Mouse (Mus musculus): ENCODE measurements around the gene Ap3d1.

The Ap3d1 gene

DNA sequence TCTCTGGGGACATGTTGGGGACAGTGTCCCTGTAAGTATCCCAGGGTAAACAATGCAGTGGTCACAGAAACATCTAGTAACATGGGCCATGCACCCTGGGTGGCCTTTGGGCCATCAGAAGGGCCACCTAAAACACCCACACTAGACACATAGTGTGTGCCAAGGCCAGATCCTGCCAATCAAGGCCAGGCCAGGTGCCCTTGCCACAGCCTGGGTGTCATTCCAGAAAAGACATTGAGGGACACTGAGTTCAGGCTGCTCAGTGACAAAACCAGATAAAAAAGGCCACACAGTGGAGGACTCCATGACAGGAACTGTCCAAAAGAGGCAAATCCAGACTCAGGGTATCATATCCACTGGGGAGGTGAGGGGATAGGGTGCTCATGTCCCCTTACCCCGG is 58.4 kb downstream of the Ap3d1 start:
- no peak for DNase-seq (ENCODE audit: low spot score in 2 of 2)

- peak in 1 of 2 experiments; percentile 32 for DNase-seq (ENCODE audit: low spot score in 2 of 2)
Measured at GRCm38 (mm10) chr10:80682003-80682402, 60.1 kb downstream of the Ap3d1 start.

DNA sequence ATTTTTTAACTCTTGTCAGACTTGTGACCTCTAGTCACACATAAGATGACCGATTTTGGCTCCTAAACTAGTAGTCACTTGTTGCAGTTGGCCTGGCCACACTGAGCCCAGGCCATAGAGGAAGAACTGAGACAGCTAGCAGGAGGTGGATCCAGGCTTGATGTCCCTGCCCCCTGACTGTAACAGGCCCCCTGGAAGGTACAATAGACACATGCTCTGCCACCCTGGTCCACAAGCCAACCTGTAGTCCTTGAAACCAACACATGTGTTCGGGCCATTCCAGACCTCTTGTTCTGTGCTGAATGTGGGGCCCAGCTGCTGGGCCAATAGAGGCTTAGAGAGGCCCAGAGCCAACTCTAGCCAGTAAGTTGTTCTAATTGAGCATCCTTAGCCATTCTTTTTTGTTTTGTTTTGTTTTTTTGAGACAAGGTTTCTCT is 61.8 kb downstream of the Ap3d1 start:
- peak in 1 of 2 experiments; percentile 17 for DNase-seq (ENCODE audit: low spot score in 2 of 2)

GRCm38 (mm10) chr10:80679556-80680259 is 62.4 kb downstream of the Ap3d1 start:
- DNase-seq (ENCODE audit: low spot score in 2 of 2) = peak in 1 of 2 experiments; percentile 34

DNA sequence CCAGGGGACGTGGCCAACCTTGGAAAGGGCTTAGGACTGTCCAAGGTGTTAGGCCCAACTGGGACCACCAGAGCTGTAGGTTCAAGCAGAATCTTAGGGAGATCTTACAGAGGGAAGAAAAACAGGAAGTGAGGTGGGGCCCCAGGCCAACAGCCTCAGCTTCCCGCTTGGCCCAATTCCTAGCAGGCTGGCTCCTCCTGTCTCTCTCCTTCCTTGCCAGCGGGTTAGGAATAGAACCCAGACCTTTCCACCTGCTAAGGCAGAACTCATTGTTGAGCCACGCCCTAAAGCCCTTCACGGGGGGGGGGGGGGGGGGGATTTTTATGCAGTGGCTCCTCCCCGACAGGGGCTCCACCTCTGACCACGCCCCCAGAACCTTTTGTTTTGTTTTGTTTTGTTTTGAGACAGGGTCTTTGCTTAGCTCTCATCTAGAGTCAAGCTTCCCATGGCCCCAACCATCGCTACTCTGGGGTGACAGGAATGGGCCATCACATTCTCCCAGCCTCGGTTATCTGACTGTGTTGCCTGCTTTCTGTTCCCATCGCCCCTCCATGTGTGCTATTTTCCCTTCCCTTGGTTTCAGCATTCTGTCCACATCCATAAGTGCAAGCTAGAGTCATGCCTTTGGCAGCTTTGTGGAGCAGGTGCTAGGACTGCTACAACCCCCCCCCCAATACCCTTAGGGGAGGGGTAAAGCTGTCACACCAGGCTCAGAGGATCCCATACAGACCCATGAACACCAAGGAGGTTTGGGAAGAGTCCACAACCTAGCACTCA is 63.3 kb downstream of the Ap3d1 start:
- DNase-seq (ENCODE audit: low spot score in 2 of 2) = peak; percentile 61 to 77

DNA sequence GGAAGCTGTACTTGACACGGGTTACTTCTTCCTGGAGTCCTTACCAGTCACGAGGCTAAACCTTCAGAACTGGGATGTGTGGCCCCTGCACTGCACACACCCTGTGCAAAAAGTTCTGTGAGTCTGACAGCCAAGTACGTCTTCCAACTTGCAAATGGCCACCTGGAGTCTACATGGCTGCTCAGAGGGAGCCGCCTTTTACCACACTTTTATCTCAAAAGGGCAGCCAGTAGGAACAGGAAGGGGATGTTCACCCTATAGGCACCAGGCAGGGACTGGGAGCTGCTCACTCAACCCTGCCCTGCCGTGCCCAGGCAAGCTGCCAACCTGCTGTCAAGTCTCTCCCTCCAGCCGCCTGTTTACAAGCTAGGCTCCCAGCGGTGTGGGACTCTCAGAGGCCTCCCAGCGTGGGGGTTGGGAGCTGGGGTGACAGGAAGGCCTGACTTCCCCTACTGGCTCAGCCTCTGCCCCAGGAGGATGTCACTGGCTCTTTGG is 64.1 kb downstream of the Ap3d1 start, which contains the start of gene Mknk2:
Gene Mknk2, minus strand, starts transcription at position 171 of the 495 bp plus-strand sequence.
- DNase-seq (ENCODE audit: low spot score in 2 of 2) = peak; percentile 96 to 98

- DNase-seq (ENCODE audit: low spot score in 2 of 2) = peak in 1 of 2 experiments; percentile 74
Measured at GRCm38 (mm10) chr10:80677128-80677875, 64.8 kb downstream of the Ap3d1 start.

GRCm38 (mm10) chr10:80676198-80676928 is 65.7 kb downstream of the Ap3d1 start:
- peak; percentile 99 for DNase-seq (ENCODE audit: low spot score in 2 of 2)

DNA sequence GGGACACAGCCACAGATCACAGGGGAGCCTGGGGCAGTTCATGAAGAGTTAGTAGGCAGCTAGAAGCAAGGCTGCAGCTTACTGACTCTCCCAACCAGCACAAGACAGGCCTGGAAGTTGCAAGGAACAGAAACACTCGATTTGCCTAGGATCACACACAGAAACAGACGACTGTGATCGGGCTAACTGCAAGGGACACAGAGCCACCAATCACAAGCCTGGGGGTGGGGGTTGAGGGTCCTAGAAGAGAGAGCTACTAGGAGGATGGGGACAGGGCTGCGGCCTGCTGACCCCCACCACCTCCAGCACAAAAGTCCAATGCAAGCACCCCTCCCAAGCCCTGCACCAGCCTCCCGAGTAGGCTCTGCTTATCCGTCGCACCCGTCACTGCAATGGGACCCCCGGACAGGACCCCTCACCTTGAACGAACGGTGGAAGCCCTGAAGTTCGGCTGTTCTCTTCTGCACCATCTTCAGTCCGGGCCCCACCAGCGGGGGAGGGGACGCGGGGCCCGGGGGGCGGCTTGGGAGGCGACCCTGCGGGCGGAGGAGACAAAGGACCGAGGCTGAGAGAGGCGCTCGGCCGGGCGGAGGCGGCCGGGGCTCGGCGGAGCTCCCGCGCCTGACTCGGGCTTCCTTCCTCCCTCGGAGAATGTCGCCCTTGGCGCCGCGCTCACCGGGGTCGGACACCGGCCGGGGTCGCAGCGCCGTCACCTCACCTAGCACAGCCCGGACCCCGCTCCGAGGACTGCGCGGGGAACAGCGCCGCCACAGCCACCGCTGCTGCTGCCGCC is 66.5 kb downstream of the Ap3d1 start:
- peak in 1 of 2 experiments; percentile 24 for DNase-seq (ENCODE audit: low spot score in 2 of 2)

GRCm38 (mm10) chr10:80674851-80675404 is 67.1 kb downstream of the Ap3d1 start:
- peak in 1 of 2 experiments; percentile 15 for DNase-seq (ENCODE audit: low spot score in 2 of 2)

DNA sequence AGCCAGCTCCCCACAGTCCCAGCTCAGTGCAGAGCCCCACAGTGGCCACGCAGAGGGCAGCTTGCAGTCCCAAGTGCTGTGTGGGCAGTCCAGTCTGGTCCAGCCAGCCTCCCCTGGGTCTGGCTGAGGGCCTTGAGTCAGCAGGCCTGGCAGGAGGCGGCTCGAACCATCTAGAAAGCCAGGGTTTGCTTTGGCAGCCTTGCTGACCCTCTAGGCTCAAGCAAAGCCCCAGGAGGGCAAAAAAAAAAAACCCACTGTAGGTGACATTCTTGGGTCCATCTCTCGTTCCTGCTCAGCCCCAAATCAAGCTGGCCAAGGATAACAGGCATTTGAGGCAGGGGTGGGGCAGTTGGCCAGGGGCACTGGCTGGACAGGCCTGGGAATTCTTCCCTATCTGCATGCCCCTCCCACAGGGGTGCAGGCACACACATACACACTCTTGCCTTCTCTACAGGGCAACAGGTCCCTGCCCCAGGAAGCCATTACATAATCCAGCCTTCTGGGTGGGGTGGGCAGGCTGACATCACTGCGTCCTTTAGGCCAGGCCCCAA is 67.8 kb downstream of the Ap3d1 start:
- peak in 1 of 2 experiments; percentile 34 for DNase-seq (ENCODE audit: low spot score in 2 of 2)

DNA sequence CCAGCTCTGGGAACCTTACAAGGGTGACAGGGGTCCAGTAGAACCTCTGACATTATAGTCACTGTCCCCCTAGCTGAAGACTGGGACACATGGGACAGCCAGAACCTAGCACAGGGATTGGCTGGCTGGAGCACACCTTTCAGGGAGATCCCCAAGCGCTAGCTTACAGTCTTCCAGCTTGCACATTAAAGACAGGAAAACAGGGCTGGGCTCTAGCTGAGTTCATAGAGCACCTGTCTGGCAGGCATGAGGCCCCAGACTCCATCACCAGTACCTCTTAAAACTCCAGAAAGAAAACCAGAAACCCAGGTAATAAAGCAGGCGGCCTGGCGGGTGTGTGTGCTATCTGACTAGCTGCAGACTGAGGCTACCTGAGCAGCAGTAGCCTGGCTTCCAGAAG is 68.4 kb downstream of the Ap3d1 start:
- DNase-seq (ENCODE audit: low spot score in 2 of 2) = no peak

- DNase-seq (ENCODE audit: low spot score in 2 of 2) = no peak
Measured at GRCm38 (mm10) chr10:80671936-80672690, 70.0 kb downstream of the Ap3d1 start.

DNA sequence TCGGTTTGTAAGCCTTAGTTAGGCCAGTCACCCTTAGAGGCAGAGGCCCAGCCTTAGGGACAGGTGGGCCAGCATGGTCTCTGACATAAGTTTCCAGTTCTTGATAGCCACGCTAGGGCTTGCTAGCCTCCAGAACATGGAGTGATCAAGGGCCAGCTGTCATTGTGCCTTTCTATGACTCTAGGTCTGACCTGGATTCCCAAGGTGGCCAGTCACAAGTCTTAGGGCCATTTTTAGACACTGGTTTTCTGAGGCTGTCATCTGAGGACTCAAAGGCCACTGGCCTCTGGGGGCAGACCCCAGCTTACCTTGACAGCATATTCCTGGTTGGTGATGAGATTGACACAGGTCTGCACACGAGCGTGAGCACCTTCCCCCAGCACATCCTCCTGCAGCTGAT is 70.8 kb downstream of the Ap3d1 start:
- no peak for DNase-seq (ENCODE audit: low spot score in 2 of 2)

DNA sequence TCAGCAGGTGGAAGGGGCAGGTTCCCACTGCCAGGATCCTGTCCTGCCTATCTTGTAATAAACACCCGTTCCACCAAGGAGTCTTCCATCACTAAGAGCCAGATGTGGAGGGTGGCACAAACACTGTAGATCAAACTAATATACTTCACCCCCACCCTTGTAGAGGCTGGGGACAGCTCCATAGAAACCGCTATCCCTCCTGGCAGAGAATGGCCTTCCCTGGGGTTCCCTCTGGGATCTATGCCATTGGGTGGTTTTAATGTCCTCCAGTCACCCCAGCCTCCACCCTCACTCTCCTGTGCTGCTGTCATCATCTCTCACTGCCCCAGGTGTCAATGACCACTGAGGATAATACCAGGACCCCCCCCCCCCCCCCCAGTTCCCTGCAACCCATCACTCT is 71.5 kb downstream of the Ap3d1 start:
- no peak for DNase-seq (ENCODE audit: low spot score in 2 of 2)

- DNase-seq (ENCODE audit: low spot score in 2 of 2) = no peak
Measured at GRCm38 (mm10) chr10:80669737-80670485, 72.2 kb downstream of the Ap3d1 start.

DNA sequence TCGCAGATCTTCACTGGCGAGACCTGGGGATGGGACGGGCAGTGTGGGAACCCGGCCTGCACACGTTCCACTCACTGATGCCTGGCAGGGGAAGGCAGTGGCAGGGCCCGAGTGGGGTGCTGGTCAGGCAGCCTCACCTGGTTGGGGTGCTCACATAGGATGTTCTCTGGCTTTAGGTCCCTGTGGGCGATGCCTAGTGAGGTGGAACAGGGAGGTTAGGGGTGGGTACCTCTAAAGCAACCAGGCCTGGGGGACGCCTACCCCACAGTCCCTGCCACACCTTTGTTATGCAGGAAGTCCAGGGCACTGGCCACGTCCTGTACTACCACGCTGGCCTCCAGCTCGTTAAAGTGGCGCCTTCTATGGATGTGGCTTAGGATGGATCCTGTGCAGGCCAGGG is 73.0 kb downstream of the Ap3d1 start:
- DNase-seq (ENCODE audit: low spot score in 2 of 2) = no peak

DNA sequence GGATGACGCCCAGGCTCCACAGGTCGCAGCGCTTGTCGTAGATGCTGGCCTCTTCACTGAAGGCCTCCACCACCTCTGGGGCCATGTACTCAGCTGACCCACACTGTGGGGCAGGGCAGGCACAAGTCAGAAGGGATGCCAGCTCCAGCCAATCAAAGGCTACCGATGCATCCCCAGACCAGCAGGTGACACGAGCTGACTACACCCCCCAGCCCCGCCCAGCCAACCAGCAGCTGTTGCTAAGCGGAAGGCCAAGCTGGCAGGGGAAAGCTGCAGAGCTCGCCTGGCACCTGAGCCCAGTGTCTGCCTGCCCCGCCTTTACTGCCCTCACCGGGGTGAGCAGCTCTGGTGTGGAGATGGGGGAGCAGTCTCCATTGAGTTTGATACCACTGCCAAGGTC is 73.5 kb downstream of the Ap3d1 start:
- DNase-seq (ENCODE audit: low spot score in 2 of 2) = no peak
